Mouse (Mus musculus) myocyte (in vitro differentiated cells): ENCODE results near the gene Gzmk.

Experiments
- CEBPB ChIP-seq: IDR thresholded peaks from 2 replicates; pipeline ENCODE4 v1.6.1; 2011; ENCODE audit warnings: mild to moderate bottlenecking, moderate library complexity; ENCODE audit not compliant: poor library complexity, insufficient read depth, severe bottlenecking
- E2F4 ChIP-seq: IDR thresholded peaks from one replicate; pipeline ENCODE4 v1.6.1; 2011; ENCODE audit warnings: mild to moderate bottlenecking, control low read depth, moderate library complexity; ENCODE audit not compliant: insufficient read depth
- MAX ChIP-seq: IDR thresholded peaks from one replicate; pipeline ENCODE4 v1.6.1; 2011; ENCODE audit warnings: low read depth, mild to moderate bottlenecking, control low read depth
- MYOD1 ChIP-seq, 3 experiments: IDR thresholded peaks; one replicate each; pipeline ENCODE4 v1.6.1; 2011; ENCODE audit warnings: control low read depth in 2 of 3, low read depth in 2 of 3, mild to moderate bottlenecking in 2 of 3, moderate library complexity in 1 of 3; ENCODE audit not compliant: insufficient read length in 2 of 3, control insufficient read depth in 1 of 3
- POLR2A ChIP-seq: IDR thresholded peaks from one replicate; pipeline ENCODE4 v1.6.1; 2011; ENCODE audit warnings: low read depth, mild to moderate bottlenecking, control low read depth, moderate library complexity; ENCODE audit not compliant: insufficient read length
- POLR2AphosphoS2 ChIP-seq: IDR thresholded peaks from one replicate; pipeline ENCODE4 v1.6.1; 2011; ENCODE audit warnings: low read depth, control low read depth; ENCODE audit not compliant: insufficient read length
- REST ChIP-seq: IDR thresholded peaks from one replicate; pipeline ENCODE4 v1.6.1; 2011; ENCODE audit warnings: mild to moderate bottlenecking, control low read depth, moderate library complexity; ENCODE audit not compliant: insufficient read depth, insufficient read length
- SRF ChIP-seq: IDR thresholded peaks from one replicate; pipeline ENCODE4 v1.6.1; 2011; ENCODE audit warnings: low read depth; ENCODE audit not compliant: control insufficient read depth, insufficient read length
- TCF12 ChIP-seq: IDR thresholded peaks from one replicate; pipeline ENCODE4 v1.6.1; 2011; ENCODE audit warnings: mild to moderate bottlenecking, control low read depth; ENCODE audit not compliant: poor library complexity, insufficient read depth, severe bottlenecking
- TCF3 ChIP-seq: IDR thresholded peaks from one replicate; pipeline ENCODE4 v1.6.1; 2011; ENCODE audit warnings: low read depth, control low read depth; ENCODE audit not compliant: insufficient read length
- USF1 ChIP-seq: IDR thresholded peaks from one replicate; pipeline ENCODE4 v1.6.1; 2011; ENCODE audit warnings: low read depth, mild to moderate bottlenecking, control low read depth, moderate library complexity

- TF ChIP-seq POLR2A (no peak), E2F4 (no peak), SRF (no peak), MYOD1 (IDR thresholded peaks at IDR 0.05; ENCODE audit: control insufficient read depth in 1 of 3, insufficient read length in 2 of 3, low read depth in 2 of 3) (peak in 2 of 3 experiments; percentile 89 to 91), TCF12 (peak; percentile 63), MAX (no peak), USF1 (no peak), POLR2AphosphoS2 (no peak), TCF3 (peak; percentile 5), CEBPB (peak; percentile 99), REST (no peak)
These were observed 37.1 kb upstream of the Gzmk start for GRCm38 (mm10) chr13:113262822-113263221.
